Mouse (Mus musculus) urinary bladder, postnatal 36 days (tissue): ENCODE data around the gene Rcbtb2.

ENCODE experiments used
- DNase-seq, 2 experiments: peaks; one replicate each; pipeline ENCODE4 v3.0.0; 2022; ENCODE audit warnings: low spot score in 2 of 2, mixed read lengths in 1 of 2

Gene Rcbtb2

DNA sequence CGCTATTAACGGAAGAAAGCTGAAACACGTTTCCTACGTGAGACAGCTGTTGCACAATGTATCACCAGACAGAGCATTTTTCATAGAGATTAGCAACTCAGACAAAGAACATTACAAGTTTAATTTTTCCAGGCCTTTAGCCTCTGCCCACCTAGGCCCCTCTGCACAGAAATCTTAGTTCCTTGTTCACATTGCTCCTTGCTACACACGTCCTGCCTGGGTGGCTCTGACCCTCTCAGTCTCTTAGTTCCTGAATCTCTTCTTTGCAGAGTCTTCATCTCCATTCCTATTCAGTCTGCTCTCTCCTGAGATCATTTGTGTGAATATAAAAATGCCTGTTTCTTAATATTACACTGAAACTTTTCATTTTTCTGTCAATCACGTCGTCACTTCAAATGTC, 134.5 kb downstream of the Rcbtb2 start:
- no peak for DNase-seq
